Mouse (Mus musculus) urinary bladder, postnatal 0 days (tissue): ENCODE results near the gene D1Ertd622e. TPM values are rescaled to one million over a fixed set of nuclear protein-coding genes. Genes with fewer than 3 reads are reported as not detected.

Source experiments
- polyA plus RNA-seq: library from polyadenylated mRNA; unstranded; fragments of >200 nt; fragmentation: Nextera tagmentation; extraction: Ambion mirVana; gene quantifications from 2 replicates; pipeline ENCODE4 v1.2.1, GENCODE M21; 2015

Gene D1Ertd622e
- polyA plus RNA-seq, result 9.6 and 11.7 TPM in 2 replicates

GRCm38 (mm10) chr1:97661406-97662241 is at the start of gene D1Ertd622e:
Gene D1Ertd622e (minus strand): TSS chr1:97662074.

Other genes starting within 250 kb of the D1Ertd622e start
- gene Gin1, start 108.1 kb upstream of the D1Ertd622e start, polyA plus RNA-seq, result 12.5 and 13.4 TPM in 2 replicates
- 8.1 and 8.9 TPM in 2 replicates for gene Ppip5k2, start 108.3 kb upstream of the D1Ertd622e start, polyA plus RNA-seq